Mouse (Mus musculus) kidney, postnatal 0 days (tissue): ENCODE measurements around the gene Rab5a. TPM values are rescaled to one million over a fixed set of nuclear protein-coding genes. Genes with fewer than 3 reads are reported as not detected.
"Not testable (repeated sequence)": the region's sequence is repeated elsewhere in the genome, so short reads cannot be mapped to it uniquely, and the experiment has no call there.

Experiments
- ATAC-seq: fragments of 200-750 bp; cut with Nextera tagmentation; replicated peaks from 2 replicates; pipeline ENCODE4 v1.8.0; 2017; ENCODE audit warnings: low read depth, moderate number of reproducible peaks, moderate TSS enrichment, moderate library complexity; ENCODE audit not compliant: low FRiP score
- DNase-seq: peaks from one replicate; pipeline ENCODE4 v3.0.0-alpha.2; 2016; ENCODE audit warnings: low spot score
- H3K27ac ChIP-seq: fragments of 300-500 bp; sonication (generic); 2 replicates; pipeline ENCODE4 v1.5.1; 2014; ENCODE audit warnings: mild to moderate bottlenecking
- H3K27me3 ChIP-seq: fragments of 300-500 bp; sonication (generic); 2 replicates; pipeline ENCODE4 v1.6.1; 2014; ENCODE audit warnings: low read length, mixed read lengths; ENCODE audit not compliant: insufficient read depth
- H3K36me3 ChIP-seq: fragments of 300-500 bp; sonication (generic); 2 replicates; pipeline ENCODE4 v1.6.1; 2014; ENCODE audit warnings: low read length, mixed read lengths; ENCODE audit not compliant: insufficient read depth
- H3K4me1 ChIP-seq: fragments of 300-500 bp; sonication (generic); replicated peaks from 2 replicates; pipeline ENCODE4 v1.6.1; 2014; ENCODE audit warnings: antibody characterized with exemption, low read length, mixed read lengths; ENCODE audit not compliant: insufficient read depth
- H3K4me2 ChIP-seq: fragments of 300-500 bp; sonication (generic); 2 replicates; pipeline ENCODE4 v1.6.1; 2014; ENCODE audit warnings: mild to moderate bottlenecking, low read length, moderate library complexity, mixed read lengths
- H3K4me3 ChIP-seq: fragments of 300-500 bp; sonication (generic); replicated peaks from 2 replicates; pipeline ENCODE4 v1.5.1; 2014; ENCODE audit warnings: low read depth, low read length
- H3K9ac ChIP-seq: fragments of 300-500 bp; sonication (generic); 2 replicates; pipeline ENCODE4 v1.6.1; 2014; ENCODE audit warnings: low read depth, low read length
- H3K9me3 ChIP-seq: fragments of 300-500 bp; sonication (generic); replicated peaks from 2 replicates; pipeline ENCODE4 v1.6.1; 2016; ENCODE audit warnings: low read length, inconsistent platforms, mixed read lengths
- CTCF ChIP-seq: IDR thresholded peaks from 2 replicates; pipeline ENCODE4 v1.5.1; 2016; ENCODE audit warnings: antibody characterized with exemption, low read depth, mild to moderate bottlenecking, moderate library complexity
- WGBS: fragments of 180-500 bp; shearing (Covaris S2); extraction: QIAGEN DNeasy Blood & Tissue Kit; methylation state at CpG from one replicate; pipeline ENCODE4 v1.1.7; 2014; 5-methylcytosine and 5-hydroxymethylcytosine counted together
- polyA plus RNA-seq: library from polyadenylated mRNA; unstranded; fragments of >200 nt; fragmentation: Nextera tagmentation; extraction: Ambion mirVana; gene quantifications from 2 replicates; pipeline ENCODE4 v1.2.1, GENCODE M21; 2015

The Rab5a gene
- polyA plus RNA-seq, 1 experiment from 2014 or later, result 88.0 TPM

GRCm38 (mm10) chr17:53502966-53503365 lies 23.9 kb downstream of the Rab5a start:
- TF ChIP-seq CTCF, result 0 out of 2 replicates have a peak, but pooled peaks have one; percentile 13
- H3K9me3 ChIP-seq, result no peaks in the 10 kb centered on the region
- WGBS, result 100% methylated on average over 2 of the region's 2 CpGs
- H3K36me3 ChIP-seq, result peaks cover 24% of the 10 kb centered on the region
- H3K4me3 ChIP-seq, result no peak overlapping the region
- DNase-seq (no peak), ATAC-seq (no peak)
- H3K4me2 ChIP-seq, result no peak overlapping the region
- H3K27me3 ChIP-seq, result no peaks in the 10 kb centered on the region
- H3K4me1 ChIP-seq, result no peaks in the 10 kb centered on the region
- H3K9ac ChIP-seq, result no peak overlapping the region
- no peak overlapping the region for H3K27ac ChIP-seq

GRCm38 (mm10) chr17:53512311-53512951 lies 33.4 kb downstream of the Rab5a start:
- Histone ChIP-seq H3K4me1 (no peaks in the 10 kb centered on the region), H3K4me2 (no peak overlapping the region), H3K9ac (no peak overlapping the region), H3K9me3 (no peaks in the 10 kb centered on the region), H3K36me3 (no peaks in the 10 kb centered on the region), H3K4me3 (no peak overlapping the region), H3K27ac (no peak overlapping the region), H3K27me3 (no peaks in the 10 kb centered on the region)
- DNase-seq (peak; percentile 67), ATAC-seq (no peak)
- WGBS, result 89% methylated on average over 2 of the region's 2 CpGs
- TF ChIP-seq CTCF, result peak; percentile 67

- no peaks in the 10 kb centered on the region for H3K27me3 ChIP-seq
- no peak overlapping the region for H3K9ac ChIP-seq
- no peak for TF ChIP-seq CTCF
- ATAC-seq (no peak), DNase-seq (no peak)
- H3K4me1 ChIP-seq, result no peaks in the 10 kb centered on the region
- no peaks in the 10 kb centered on the region for H3K36me3 ChIP-seq
- no peak overlapping the region for H3K4me3 ChIP-seq
- H3K27ac ChIP-seq, result no peak overlapping the region
- H3K9me3 ChIP-seq, result no peaks in the 10 kb centered on the region
- no peak overlapping the region for H3K4me2 ChIP-seq
Observed at GRCm38 (mm10) chr17:53519364-53519763, 40.3 kb downstream of the Rab5a start.

GRCm38 (mm10) chr17:53520509-53520908 lies 41.5 kb downstream of the Rab5a start:
- H3K36me3 ChIP-seq, result no peaks in the 10 kb centered on the region
- TF ChIP-seq CTCF, result no peak
- H3K27me3 ChIP-seq, result no peaks in the 10 kb centered on the region
- no peaks in the 10 kb centered on the region for H3K4me1 ChIP-seq
- no peak overlapping the region for H3K9ac ChIP-seq
- no peak overlapping the region for H3K4me3 ChIP-seq
- ATAC-seq (no peak), DNase-seq (no peak)
- no peak overlapping the region for H3K4me2 ChIP-seq
- H3K27ac ChIP-seq, result no peak overlapping the region
- no peaks in the 10 kb centered on the region for H3K9me3 ChIP-seq

DNA sequence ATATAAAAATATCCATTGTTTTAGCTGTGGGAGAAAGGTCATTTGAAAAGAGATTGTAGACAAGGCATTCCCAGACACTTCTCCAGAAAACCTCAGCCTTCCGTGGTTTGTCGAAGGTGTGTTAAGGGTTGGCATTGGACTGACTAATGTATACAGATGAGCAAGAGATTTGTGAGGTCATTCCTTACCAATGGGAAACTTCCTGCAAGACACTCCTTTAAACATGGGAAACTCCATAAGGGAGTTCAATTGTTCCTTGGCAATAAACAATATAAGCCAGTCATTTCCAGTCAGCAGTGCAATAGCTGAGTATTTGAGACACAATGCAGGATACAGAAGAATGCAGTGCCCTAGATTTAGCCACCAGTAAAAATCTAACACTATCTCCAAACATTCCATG lies 49.0 kb downstream of the Rab5a start:
- no peaks in the 10 kb centered on the region for H3K4me1 ChIP-seq
- no peaks in the 10 kb centered on the region for H3K9me3 ChIP-seq
- no peak overlapping the region for H3K4me2 ChIP-seq
- no peak overlapping the region for H3K9ac ChIP-seq
- ATAC-seq, result no peak
- TF ChIP-seq CTCF, result no peak
- no peaks in the 10 kb centered on the region for H3K36me3 ChIP-seq
- H3K4me3 ChIP-seq, result no peak overlapping the region
- H3K27me3 ChIP-seq, result no peaks in the 10 kb centered on the region
- WGBS, result 86% methylated on average over 2 of the region's 2 CpGs
- no peak overlapping the region for H3K27ac ChIP-seq
- no peak for DNase-seq

GRCm38 (mm10) chr17:53531160-53531559 lies 52.1 kb downstream of the Rab5a start:
- Histone ChIP-seq H3K4me2 (no peak overlapping the region), H3K4me1 (no peaks in the 10 kb centered on the region), H3K27me3 (no peaks in the 10 kb centered on the region), H3K4me3 (no peak overlapping the region), H3K27ac (no peak overlapping the region), H3K9me3 (no peaks in the 10 kb centered on the region), H3K36me3 (no peaks in the 10 kb centered on the region), H3K9ac (no peak overlapping the region)
- WGBS, result 45% methylated on average over 2 of the region's 2 CpGs
- no peak for ATAC-seq
- no peak for DNase-seq
- peak; percentile 52 for TF ChIP-seq CTCF

GRCm38 (mm10) chr17:53532425-53532824 lies 53.4 kb downstream of the Rab5a start:
- no peak overlapping the region for H3K4me3 ChIP-seq
- no peak overlapping the region for H3K9ac ChIP-seq
- WGBS, result 58% methylated on average over 2 of the region's 2 CpGs
- DNase-seq, result no peak
- H3K36me3 ChIP-seq, result no peaks in the 10 kb centered on the region
- H3K27ac ChIP-seq, result no peak overlapping the region
- H3K9me3 ChIP-seq, result no peaks in the 10 kb centered on the region
- no peak for TF ChIP-seq CTCF
- ATAC-seq, result no peak
- no peak overlapping the region for H3K4me2 ChIP-seq
- no peaks in the 10 kb centered on the region for H3K4me1 ChIP-seq
- no peaks in the 10 kb centered on the region for H3K27me3 ChIP-seq

GRCm38 (mm10) chr17:53539351-53539750 lies 60.3 kb downstream of the Rab5a start, which contains the start of gene Pp2d1:
TSS of gene Pp2d1 (minus strand) at chr17:53539451.
- H3K9ac ChIP-seq, H3K4me2 ChIP-seq, ATAC-seq, H3K27me3 ChIP-seq, H3K4me1 ChIP-seq, DNase-seq, H3K36me3 ChIP-seq, H3K27ac ChIP-seq, H3K9me3 ChIP-seq, H3K4me3 ChIP-seq: not testable (repeated sequence)
- 79% methylated on average over 2 of the region's 2 CpGs for WGBS
